Mouse (Mus musculus): Measurements from ENCODE around the gene Vipr2.

DNA sequence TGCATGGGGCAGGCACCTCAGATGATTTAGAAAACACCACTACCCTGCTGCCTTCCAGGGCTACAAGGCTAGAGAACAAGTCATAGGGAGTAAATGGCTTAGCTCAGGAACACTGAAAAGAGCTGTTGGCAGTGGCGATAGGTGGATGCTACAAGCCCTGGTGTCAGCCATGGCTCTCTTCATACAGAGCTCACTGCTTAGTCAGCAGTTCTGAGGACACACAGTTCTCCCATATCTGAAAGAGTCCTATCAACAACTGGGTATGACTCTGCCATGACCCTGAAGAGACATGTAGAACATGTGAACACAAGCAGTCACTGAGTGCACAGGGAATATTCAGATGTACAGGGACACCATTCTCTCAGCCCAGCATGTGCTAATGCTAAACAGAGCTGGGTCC is 68.2 kb downstream of the Vipr2 start:
- TF ChIP-seq POLR2A (IDR thresholded peaks at IDR 0.05; ENCODE audit: borderline replicate concordance, control insufficient read depth, low read depth, low read length) (no peak), CTCF (IDR thresholded peaks at IDR 0.05; ENCODE audit: control insufficient read depth, insufficient read depth, low read length) (no peak)

All from bone marrow, adult 2 months (tissue).